8 mouse cellular contexts compared by ENCODE assay signal in genomic region chr3:96576690-96577541, GRCm38 (mm10). TPM values are rescaled to one million over a fixed set of nuclear protein-coding genes. Genes with fewer than 3 reads are reported as not detected.
DNase-seq lines count a peak whose midpoint lies in the region; ATAC-seq and TF ChIP-seq lines count a peak whose summit lies in the region.

TSS of gene Gm16253 (plus strand) at chr3:96576984.

- H3K4me2 ChIP-seq in embryonic facial prominence, embryonic 15.5 days (replicated peaks) = peak within 1 kb of the TSS; percentile 41
- peak within 1 kb of the TSS; percentile 35 for H3K4me2 ChIP-seq in kidney, embryonic 14.5 days (replicated peaks; ENCODE audit: low read depth, low read length)

- no peaks in the 10 kb centered on the region for H3K27me3 ChIP-seq in embryonic facial prominence, embryonic 15.5 days
- no peaks in the 10 kb centered on the region for H3K27me3 ChIP-seq in kidney, embryonic 14.5 days (ENCODE audit: control insufficient read depth, insufficient read depth, low read length)

- H3K9me3 ChIP-seq in embryonic facial prominence, embryonic 15.5 days (replicated peaks) = no peaks in the 10 kb centered on the region
- no peaks in the 10 kb centered on the region for H3K9me3 ChIP-seq in kidney, embryonic 14.5 days (ENCODE audit: control insufficient read depth, low read length)

- DNase-seq in B cell, adult 2 months = peak; percentile 86 to 87
- peak; percentile 97 to 99 for DNase-seq in heart, adult 9 months (ENCODE audit: low spot score in 2 of 2)
- DNase-seq in liver = peak; percentile 83
- DNase-seq in monocyte, adult 2 months (ENCODE audit: low read depth in 1 of 2, low spot score in 2 of 2) = peak; percentile 73 to 74
- DNase-seq in spleen, postnatal 4 days (ENCODE audit: low spot score in 2 of 2) = peak; percentile 84 to 89

- peaks cover 1% of the 10 kb centered on the region; the same call in 1 of the 2 replicates for H3K4me1 ChIP-seq in bone marrow, adult 2 months (ENCODE audit: control insufficient read depth, insufficient read depth, low read length)
- peaks cover 30% of the 10 kb centered on the region for H3K4me1 ChIP-seq in embryonic facial prominence, embryonic 15.5 days
- peaks cover 18% of the 10 kb centered on the region for H3K4me1 ChIP-seq in kidney, embryonic 14.5 days (ENCODE audit: control insufficient read depth, insufficient read depth, low read length)

- peak within 1 kb of the TSS; percentile 24 for H3K4me3 ChIP-seq in bone marrow, adult 2 months (replicated peaks; ENCODE audit: control insufficient read depth, low read depth, low read length)
- H3K4me3 ChIP-seq in embryonic facial prominence, embryonic 15.5 days (replicated peaks) = peak within 1 kb of the TSS; percentile 21
- peak within 1 kb of the TSS; percentile 6; the same call in 1 of the 2 replicates for H3K4me3 ChIP-seq in kidney, embryonic 14.5 days (ENCODE audit: low read length)

- peak within 1 kb of the TSS; percentile 50 for H3K27ac ChIP-seq in bone marrow, adult 2 months (ENCODE audit: control insufficient read depth, insufficient read depth, low read depth, low read length, poor library complexity)
- peak within 1 kb of the TSS; percentile 92 for H3K27ac ChIP-seq in embryonic facial prominence, embryonic 15.5 days (replicated peaks)
- peak within 1 kb of the TSS; percentile 94 for H3K27ac ChIP-seq in kidney, embryonic 14.5 days (ENCODE audit: low read depth, low read length)

- TF ChIP-seq POLR2A in bone marrow, adult 2 months (IDR thresholded peaks at IDR 0.05; ENCODE audit: borderline replicate concordance, control insufficient read depth, low read depth, low read length) = no peak

- no peaks in the 10 kb centered on the region; the same call in 1 of the 2 replicates for H3K36me3 ChIP-seq in embryonic facial prominence, embryonic 15.5 days
- H3K36me3 ChIP-seq in kidney, embryonic 14.5 days (ENCODE audit: control insufficient read depth, insufficient read depth, low read length) = no peaks in the 10 kb centered on the region

- H3K9ac ChIP-seq in embryonic facial prominence, embryonic 15.5 days = no peak within 1 kb of the TSS
- H3K9ac ChIP-seq in kidney, embryonic 14.5 days (ENCODE audit: low read depth, low read length) = peak within 1 kb of the TSS; percentile 0; the same call in 1 of the 2 replicates

- no peak for TF ChIP-seq CTCF in bone marrow, adult 2 months (IDR thresholded peaks at IDR 0.05; ENCODE audit: control insufficient read depth, insufficient read depth, low read length)

- peak; percentile 88 for ATAC-seq in embryonic facial prominence, embryonic 15.5 days (ENCODE audit: insufficient number of reproducible peaks, low FRiP score, low TSS enrichment, low read depth)
- ATAC-seq in kidney, embryonic 14.5 days (ENCODE audit: low FRiP score, low TSS enrichment) = peak; percentile 93

- 19% methylated on average over 17 of the region's 17 CpGs for WGBS in bone marrow, adult 2 months
- 28% methylated on average over 17 of the region's 17 CpGs for WGBS in embryonic facial prominence, embryonic 15.5 days
- WGBS in kidney, embryonic 14.5 days = 12% methylated on average over 17 of the region's 17 CpGs

RNA-seq across cellular contexts. Expression of gene Gm16253, which starts in this region (rescaled TPM):
- not detected in 2 replicates for polyA plus RNA-seq in bone marrow, adult 2 months (2011; ENCODE audit: insufficient read depth, insufficient read length, low replicate concordance, missing spikeins)
- 1.5 and 2.0 TPM in 2 replicates for polyA plus RNA-seq in embryonic facial prominence, embryonic 15.5 days (2015; fragmentation: Nextera tagmentation; extraction: Ambion mirVana)
- polyA plus RNA-seq in kidney, embryonic 14.5 days (2014; fragmentation: Nextera tagmentation; extraction: Ambion mirVana) = 0.72 and 1.3 TPM in 2 replicates

Comparison
In these comparisons a context has a peak if more than half of its experiments do, and no peak if none do; other contexts are left out.
1. Peak in every context shown above with its lines: DNase-seq, ATAC-seq, H3K4me3 ChIP-seq and H3K27ac ChIP-seq.